Mouse (Mus musculus): ENCODE results near the gene Myo15b. TPM values are rescaled to one million over a fixed set of nuclear protein-coding genes. Genes with fewer than 3 reads are reported as not detected.

The Myo15b gene
- polyA plus RNA-seq, 1 experiment: not detected

DNA sequence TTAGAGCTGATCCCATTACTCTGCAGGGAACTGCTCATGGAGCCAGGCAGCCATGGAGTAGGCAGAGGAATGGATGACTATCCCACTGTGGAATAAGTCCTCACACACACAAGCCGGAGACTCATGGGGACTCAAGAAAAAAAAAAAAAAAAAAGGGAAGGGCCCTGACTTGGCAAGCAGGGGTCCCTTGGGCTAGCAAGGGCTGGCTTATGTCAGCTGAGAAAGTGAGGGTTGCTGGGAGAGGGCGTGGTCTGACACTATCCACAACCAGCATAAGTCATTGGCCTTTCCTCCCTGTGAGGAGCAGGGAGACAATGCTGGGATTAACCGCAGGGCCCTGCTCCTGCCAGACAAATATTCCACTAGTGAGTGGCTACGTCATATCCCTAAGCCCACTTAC is 58.4 kb downstream of the Myo15b start:
- TF ChIP-seq MAX (IDR thresholded peaks at IDR 0.05) (no peak), FOSL1 (IDR thresholded peaks at IDR 0.05; ENCODE audit: insufficient read depth, low read length, poor library complexity, severe bottlenecking) (no peak), MYOD1 (IDR thresholded peaks at IDR 0.05; ENCODE audit: control insufficient read depth, insufficient read length, low read depth) (no peak), MYOG (IDR thresholded peaks at IDR 0.05; ENCODE audit: control insufficient read depth, extremely low read depth, insufficient read length) (no peak), CTCF (IDR thresholded peaks at IDR 0.05; ENCODE audit: control insufficient read depth, insufficient read depth, insufficient read length) (no peak), CEBPB (IDR thresholded peaks at IDR 0.05; ENCODE audit: low read depth) (no peak), USF1 (IDR thresholded peaks at IDR 0.05; ENCODE audit: low read depth) (no peak)
- Histone ChIP-seq H3K79me3 (ENCODE audit: low read depth) (no peaks in the 10 kb centered on the region), H3K4me3 (ENCODE audit: insufficient read depth, poor library complexity, severe bottlenecking) (no peak overlapping the region), H3ac (ENCODE audit: control insufficient read depth, insufficient read length, low read depth) (no peak overlapping the region), H3K27me3 (ENCODE audit: control insufficient read depth, insufficient read depth, insufficient read length) (no peaks in the 10 kb centered on the region), H3K36me3 (ENCODE audit: control insufficient read depth, insufficient read depth) (peaks cover 12% of the 10 kb centered on the region), H3K79me2 (ENCODE audit: control insufficient read depth, insufficient read depth) (no peaks in the 10 kb centered on the region)

DNA sequence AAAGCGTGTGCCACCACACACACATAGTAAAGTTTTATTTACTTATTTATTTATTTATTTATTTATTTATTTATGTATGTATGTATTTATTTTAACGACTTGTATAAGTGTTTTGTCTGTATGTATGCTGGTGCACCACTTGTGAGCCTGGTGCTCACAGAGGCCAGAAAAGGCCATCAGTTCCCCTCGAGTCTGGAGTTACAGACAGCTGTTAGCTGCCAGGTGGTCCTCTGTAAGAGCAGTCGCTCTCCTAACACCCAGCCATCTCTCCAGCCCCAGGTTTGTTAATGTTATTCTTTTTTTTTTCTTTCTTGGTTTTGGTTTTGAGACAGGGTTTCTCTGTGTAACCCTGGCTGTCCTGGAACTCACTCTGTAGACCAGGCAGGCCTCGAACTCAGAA is 60.4 kb downstream of the Myo15b start:
- TF ChIP-seq CEBPB (IDR thresholded peaks at IDR 0.05; ENCODE audit: low read depth) (no peak), USF1 (IDR thresholded peaks at IDR 0.05; ENCODE audit: low read depth) (no peak), MAX (IDR thresholded peaks at IDR 0.05) (no peak), CTCF (IDR thresholded peaks at IDR 0.05; ENCODE audit: control insufficient read depth, insufficient read depth, insufficient read length) (no peak), MYOD1 (IDR thresholded peaks at IDR 0.05; ENCODE audit: control insufficient read depth, insufficient read length, low read depth) (no peak), FOSL1 (IDR thresholded peaks at IDR 0.05; ENCODE audit: insufficient read depth, low read length, poor library complexity, severe bottlenecking) (no peak), MYOG (IDR thresholded peaks at IDR 0.05; ENCODE audit: control insufficient read depth, extremely low read depth, insufficient read length) (no peak)
- Histone ChIP-seq H3K79me3 (ENCODE audit: low read depth) (no peaks in the 10 kb centered on the region), H3K36me3 (ENCODE audit: control insufficient read depth, insufficient read depth) (peaks cover 20% of the 10 kb centered on the region), H3K4me3 (ENCODE audit: insufficient read depth, poor library complexity, severe bottlenecking) (no peak overlapping the region), H3K27me3 (ENCODE audit: control insufficient read depth, insufficient read depth, insufficient read length) (no peaks in the 10 kb centered on the region), H3K79me2 (ENCODE audit: control insufficient read depth, insufficient read depth) (no peaks in the 10 kb centered on the region), H3ac (ENCODE audit: control insufficient read depth, insufficient read length, low read depth) (no peak overlapping the region)

DNA sequence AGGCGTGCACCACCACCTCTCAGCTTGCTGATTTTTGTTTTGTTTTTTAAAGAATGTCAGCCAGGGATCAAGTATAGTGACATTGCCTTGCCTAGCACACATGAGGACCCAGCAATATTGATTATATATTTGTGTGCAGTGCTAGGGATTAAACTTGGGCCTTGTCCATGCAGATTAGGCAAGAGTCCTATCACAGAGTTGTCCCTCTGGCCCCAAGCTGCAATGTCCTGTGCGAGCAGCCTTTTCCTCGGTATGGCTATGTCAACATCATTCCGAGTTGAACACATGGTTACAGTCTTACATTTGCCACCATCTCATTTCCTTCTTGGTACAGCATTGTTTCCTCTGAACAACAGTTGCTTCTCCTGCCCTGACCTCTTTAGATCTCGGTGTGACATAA is 60.9 kb downstream of the Myo15b start:
- peaks cover 20% of the 10 kb centered on the region for H3K36me3 ChIP-seq (ENCODE audit: control insufficient read depth, insufficient read depth)

DNA sequence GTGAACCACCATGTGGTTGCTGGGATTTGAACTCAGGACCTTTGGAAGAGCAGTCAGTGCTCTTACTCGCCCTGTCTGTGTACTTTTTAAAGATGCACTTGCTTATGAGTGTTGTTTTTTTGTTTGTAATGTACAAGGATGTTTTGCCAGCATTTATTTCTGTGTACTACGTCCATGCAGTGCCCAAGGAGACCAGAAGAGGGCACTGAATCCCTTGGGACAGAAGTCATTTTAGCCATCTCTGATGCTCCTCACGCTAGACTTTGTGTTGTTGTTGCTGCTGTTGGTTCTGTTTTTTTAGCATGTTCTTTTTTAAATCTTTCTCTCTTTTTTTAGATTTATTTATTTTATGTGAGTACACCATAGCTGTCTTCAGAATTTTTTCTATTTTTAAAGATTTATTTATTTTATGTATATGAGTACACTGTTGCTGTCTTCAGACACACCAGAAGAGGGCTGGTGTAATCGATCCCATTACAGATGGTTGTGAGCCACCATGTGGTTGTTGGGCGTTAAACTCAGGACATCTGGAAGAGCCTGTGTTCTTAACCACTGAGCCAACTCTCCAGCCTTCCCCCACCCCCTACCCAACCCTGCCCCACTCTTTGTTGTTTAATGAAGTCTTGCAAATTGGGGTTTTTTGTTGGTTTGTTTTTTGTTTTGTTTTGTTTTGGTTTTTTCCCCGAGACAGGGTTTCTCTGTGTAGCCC is 62.1 kb downstream of the Myo15b start:
- H3K79me3 ChIP-seq (ENCODE audit: low read depth): no peaks in the 10 kb centered on the region
- no peaks in the 10 kb centered on the region for H3K27me3 ChIP-seq (ENCODE audit: control insufficient read depth, insufficient read depth, insufficient read length)
- TF ChIP-seq CTCF (IDR thresholded peaks at IDR 0.05; ENCODE audit: control insufficient read depth, insufficient read depth, insufficient read length) (peak; percentile 49), MYOD1 (IDR thresholded peaks at IDR 0.05; ENCODE audit: control insufficient read depth, insufficient read length, low read depth) (no peak)
- no peak overlapping the region for H3K4me3 ChIP-seq (ENCODE audit: insufficient read depth, poor library complexity, severe bottlenecking)
- peaks cover 20% of the 10 kb centered on the region for H3K36me3 ChIP-seq (ENCODE audit: control insufficient read depth, insufficient read depth)
- no peak overlapping the region for H3ac ChIP-seq (ENCODE audit: control insufficient read depth, insufficient read length, low read depth)
- no peaks in the 10 kb centered on the region for H3K79me2 ChIP-seq (ENCODE audit: control insufficient read depth, insufficient read depth)

More for the DNA sequence above, 60.9 kb downstream of the Myo15b start:
- no peak for TF ChIP-seq MAX (IDR thresholded peaks at IDR 0.05)
- Histone ChIP-seq H3K79me2 (ENCODE audit: control insufficient read depth, insufficient read depth) (no peaks in the 10 kb centered on the region), H3K79me3 (ENCODE audit: low read depth) (no peaks in the 10 kb centered on the region), H3K27me3 (ENCODE audit: control insufficient read depth, insufficient read depth, insufficient read length) (no peaks in the 10 kb centered on the region), H3K4me3 (ENCODE audit: insufficient read depth, poor library complexity, severe bottlenecking) (no peak overlapping the region), H3ac (ENCODE audit: control insufficient read depth, insufficient read length, low read depth) (no peak overlapping the region)

DNA sequence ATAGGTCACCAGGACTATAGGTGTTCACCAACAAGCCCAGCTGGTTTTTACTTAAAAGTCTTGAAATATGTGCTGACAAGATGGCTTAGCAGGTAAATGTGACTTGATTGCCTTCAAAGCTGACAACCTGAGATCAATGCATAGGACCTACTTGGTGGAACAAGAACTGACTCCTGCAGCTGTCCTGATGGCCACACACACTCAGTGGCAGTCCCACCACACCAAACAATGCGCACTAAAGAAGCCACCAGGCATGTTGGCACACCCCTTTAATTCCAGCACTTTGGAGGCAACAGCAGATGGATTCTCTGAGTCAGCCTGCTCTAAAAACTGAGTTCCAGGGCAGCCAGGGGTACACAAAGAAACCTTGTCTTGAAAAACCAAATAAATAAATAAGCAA is 63.8 kb downstream of the Myo15b start:
- peaks cover 20% of the 10 kb centered on the region for H3K36me3 ChIP-seq (ENCODE audit: control insufficient read depth, insufficient read depth)
- H3K27me3 ChIP-seq (ENCODE audit: control insufficient read depth, insufficient read depth, insufficient read length): no peaks in the 10 kb centered on the region
- H3ac ChIP-seq (ENCODE audit: control insufficient read depth, insufficient read length, low read depth): no peak overlapping the region
- no peaks in the 10 kb centered on the region for H3K79me2 ChIP-seq (ENCODE audit: control insufficient read depth, insufficient read depth)
- TF ChIP-seq CEBPB (IDR thresholded peaks at IDR 0.05; ENCODE audit: low read depth): no peak
- no peak for TF ChIP-seq MYOG (IDR thresholded peaks at IDR 0.05; ENCODE audit: control insufficient read depth, extremely low read depth, insufficient read length)
- no peak overlapping the region for H3K4me3 ChIP-seq (ENCODE audit: insufficient read depth, poor library complexity, severe bottlenecking)
- no peaks in the 10 kb centered on the region for H3K79me3 ChIP-seq (ENCODE audit: low read depth)

DNA sequence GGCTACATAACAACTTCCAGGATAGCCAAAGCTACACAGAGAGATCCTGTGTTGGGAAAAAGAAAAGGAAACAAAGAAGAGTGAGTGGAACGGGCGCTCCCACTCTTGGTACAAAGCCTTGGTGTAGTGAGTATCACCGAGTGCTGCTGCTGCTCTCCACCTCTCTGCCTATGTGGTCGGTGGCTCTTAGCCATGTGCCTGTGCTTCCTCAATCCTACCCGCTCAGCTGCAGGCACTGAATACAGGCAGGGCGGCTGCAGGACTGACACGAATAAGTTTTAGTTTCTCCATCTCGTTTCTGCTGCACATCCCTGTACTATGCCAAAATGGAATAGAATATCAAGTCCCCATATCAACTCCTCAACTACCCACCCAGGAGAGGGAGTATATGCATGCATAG is 70.8 kb downstream of the Myo15b start:
- H3ac ChIP-seq (ENCODE audit: control insufficient read depth, insufficient read length, low read depth): no peak overlapping the region
- peaks cover 11% of the 10 kb centered on the region for H3K79me3 ChIP-seq (ENCODE audit: low read depth)
- TF ChIP-seq CEBPB (IDR thresholded peaks at IDR 0.05; ENCODE audit: low read depth) (no peak), MYOG (IDR thresholded peaks at IDR 0.05; ENCODE audit: control insufficient read depth, extremely low read depth, insufficient read length) (no peak), MAX (IDR thresholded peaks at IDR 0.05) (no peak), MYOD1 (IDR thresholded peaks at IDR 0.05; ENCODE audit: control insufficient read depth, insufficient read length, low read depth) (no peak), FOSL1 (IDR thresholded peaks at IDR 0.05; ENCODE audit: insufficient read depth, low read length, poor library complexity, severe bottlenecking) (no peak), CTCF (IDR thresholded peaks at IDR 0.05; ENCODE audit: control insufficient read depth, insufficient read depth, insufficient read length) (no peak), USF1 (IDR thresholded peaks at IDR 0.05; ENCODE audit: low read depth) (no peak)
- H3K4me3 ChIP-seq (ENCODE audit: insufficient read depth, poor library complexity, severe bottlenecking): no peak overlapping the region
- no peaks in the 10 kb centered on the region for H3K27me3 ChIP-seq (ENCODE audit: control insufficient read depth, insufficient read depth, insufficient read length)
- peaks cover 32% of the 10 kb centered on the region for H3K79me2 ChIP-seq (ENCODE audit: control insufficient read depth, insufficient read depth)
- peaks cover 7% of the 10 kb centered on the region for H3K36me3 ChIP-seq (ENCODE audit: control insufficient read depth, insufficient read depth)

Data from C2C12 (cell line).